Mouse (Mus musculus) bone marrow macrophage, adult 2 months (primary cell): ENCODE data around the gene Zcchc9. TPM values are rescaled to one million over a fixed set of nuclear protein-coding genes. Genes with fewer than 3 reads are reported as not detected.

Source experiments
- H3K27ac ChIP-seq: 2 replicates; pipeline ENCODE4 v1.5.1; 2012; ENCODE audit warnings: low read depth, low read length; ENCODE audit not compliant: insufficient read depth
- H3K4me1 ChIP-seq: 2 replicates; pipeline ENCODE4 v1.6.1; 2012; ENCODE audit warnings: low read length; ENCODE audit not compliant: control insufficient read depth, insufficient read depth
- H3K4me3 ChIP-seq: 2 replicates; pipeline ENCODE4 v1.5.1; 2012; ENCODE audit warnings: mild to moderate bottlenecking, low read length, moderate library complexity; ENCODE audit not compliant: insufficient read depth
- CTCF ChIP-seq: IDR thresholded peaks from 2 replicates; pipeline ENCODE4 v1.5.1; 2012; ENCODE audit warnings: low read depth, mild to moderate bottlenecking, low read length, moderate library complexity
- POLR2A ChIP-seq: IDR thresholded peaks from 2 replicates; pipeline ENCODE4 v1.6.1; 2012; ENCODE audit warnings: mild to moderate bottlenecking, low read depth, low read length, borderline replicate concordance
- polyA plus RNA-seq: library from polyadenylated mRNA; stranded (reverse); fragments of >200 nt; gene quantifications from 2 replicates; pipeline ENCODE4 v1.2.4, GENCODE M21; 2012; ENCODE audit not compliant: missing spikeins, insufficient read depth, insufficient read length

The Zcchc9 gene
- polyA plus RNA-seq, 1 experiment: 27.1 TPM

DNA sequence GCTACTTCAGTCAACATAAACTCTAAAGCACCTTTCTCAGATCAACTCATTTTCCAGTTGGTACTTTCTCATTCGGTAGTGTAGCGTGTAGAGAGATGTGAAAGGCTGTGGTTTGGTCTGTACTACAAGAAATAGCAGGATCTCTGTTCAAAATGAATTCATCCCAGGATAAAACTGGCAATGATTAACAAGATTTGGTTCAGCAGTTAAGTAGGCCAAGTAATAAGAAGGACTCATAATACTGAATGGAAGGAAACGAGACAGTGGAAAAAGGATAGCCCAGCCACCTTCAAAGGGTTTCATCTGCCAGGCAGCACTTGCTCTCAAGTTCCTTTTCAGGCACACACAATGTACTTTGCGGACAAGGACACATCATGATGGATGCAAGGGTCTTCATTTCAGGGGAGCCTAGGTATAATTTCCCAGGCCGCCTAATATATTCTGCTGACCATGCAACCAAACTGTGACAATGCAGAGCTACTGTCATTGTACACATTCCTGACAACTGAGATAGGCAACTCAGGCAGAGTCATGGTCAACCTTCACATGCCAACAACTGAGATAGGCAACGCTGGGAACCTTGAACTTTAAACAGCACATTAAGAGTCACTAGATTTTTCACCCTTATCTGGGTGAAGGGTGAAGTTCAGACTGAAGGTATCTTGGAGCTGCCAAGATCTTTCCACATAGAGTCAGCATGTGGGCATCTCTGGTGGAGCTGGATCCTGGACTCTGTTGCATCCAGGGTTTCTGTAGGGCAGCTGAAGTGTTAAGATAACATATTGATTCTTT lies 45.7 kb downstream of the Zcchc9 start:
- Histone ChIP-seq H3K4me1 (no peaks in the 10 kb centered on the region), H3K4me3 (no peak overlapping the region), H3K27ac (no peak overlapping the region)
- TF ChIP-seq POLR2A: no peak
- TF ChIP-seq CTCF: no peak

DNA sequence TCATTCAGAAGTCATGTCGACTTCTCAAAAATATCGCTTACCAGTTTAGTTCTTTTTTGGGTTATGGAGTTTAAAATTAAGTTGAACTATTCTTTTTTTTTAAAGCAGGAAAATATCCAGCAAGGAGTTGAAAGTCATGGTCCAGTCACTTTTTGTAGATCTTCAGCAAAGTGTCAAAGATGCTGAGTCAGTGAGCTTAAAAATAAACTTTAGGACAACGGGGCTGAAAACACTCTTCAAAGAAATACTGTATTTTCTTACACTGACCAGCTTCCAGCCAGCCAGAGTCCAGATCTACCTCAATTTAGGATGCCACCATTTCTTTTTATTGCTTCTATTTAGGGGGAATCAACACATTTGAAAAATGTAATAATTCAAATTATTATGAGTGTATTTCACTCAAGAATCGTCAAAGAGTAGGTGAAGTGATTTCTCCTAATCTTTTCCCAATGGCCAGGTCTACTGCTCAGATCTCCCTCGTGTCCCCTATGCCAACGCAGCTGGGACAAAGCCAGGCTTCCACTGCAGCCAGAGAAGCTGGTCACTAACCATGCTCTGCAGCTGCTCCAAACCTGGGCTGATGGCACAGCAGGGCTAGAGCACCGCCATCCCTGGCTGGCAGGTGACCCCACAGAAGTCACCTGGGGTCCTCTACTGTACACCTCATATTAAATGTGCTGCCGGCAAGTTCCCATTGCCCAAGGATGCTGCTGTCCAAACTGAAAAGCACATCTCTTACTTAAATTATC lies 47.0 kb downstream of the Zcchc9 start:
- TF ChIP-seq POLR2A (no peak), CTCF (no peak)
- no peak overlapping the region for H3K4me3 ChIP-seq
- peaks cover 2% of the 10 kb centered on the region; the same call in 1 of the 2 replicates for H3K4me1 ChIP-seq
- no peak overlapping the region for H3K27ac ChIP-seq

DNA sequence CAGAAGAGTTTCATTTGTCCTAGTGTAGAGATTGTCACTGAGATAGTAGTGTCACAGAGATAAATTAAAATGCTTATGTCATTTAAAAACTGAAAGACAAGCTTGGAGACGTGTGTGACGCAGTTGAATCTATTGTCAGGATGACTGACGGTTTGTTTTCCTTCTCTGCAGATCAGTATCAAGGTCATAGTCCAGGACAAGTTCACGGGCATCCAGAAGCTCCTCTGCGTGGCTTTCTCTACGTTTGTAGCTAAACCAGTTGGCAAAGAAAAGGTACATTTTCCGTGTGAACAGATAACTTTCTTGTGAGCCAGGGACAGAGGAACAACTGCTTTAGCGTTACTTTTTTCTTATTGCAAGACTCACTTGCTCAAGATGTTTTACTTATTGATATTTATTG lies 47.7 kb downstream of the Zcchc9 start:
- Histone ChIP-seq H3K27ac (no peak overlapping the region), H3K4me1 (peaks cover 2% of the 10 kb centered on the region; the same call in 1 of the 2 replicates), H3K4me3 (no peak overlapping the region)
- no peak for TF ChIP-seq POLR2A
- TF ChIP-seq CTCF: no peak

DNA sequence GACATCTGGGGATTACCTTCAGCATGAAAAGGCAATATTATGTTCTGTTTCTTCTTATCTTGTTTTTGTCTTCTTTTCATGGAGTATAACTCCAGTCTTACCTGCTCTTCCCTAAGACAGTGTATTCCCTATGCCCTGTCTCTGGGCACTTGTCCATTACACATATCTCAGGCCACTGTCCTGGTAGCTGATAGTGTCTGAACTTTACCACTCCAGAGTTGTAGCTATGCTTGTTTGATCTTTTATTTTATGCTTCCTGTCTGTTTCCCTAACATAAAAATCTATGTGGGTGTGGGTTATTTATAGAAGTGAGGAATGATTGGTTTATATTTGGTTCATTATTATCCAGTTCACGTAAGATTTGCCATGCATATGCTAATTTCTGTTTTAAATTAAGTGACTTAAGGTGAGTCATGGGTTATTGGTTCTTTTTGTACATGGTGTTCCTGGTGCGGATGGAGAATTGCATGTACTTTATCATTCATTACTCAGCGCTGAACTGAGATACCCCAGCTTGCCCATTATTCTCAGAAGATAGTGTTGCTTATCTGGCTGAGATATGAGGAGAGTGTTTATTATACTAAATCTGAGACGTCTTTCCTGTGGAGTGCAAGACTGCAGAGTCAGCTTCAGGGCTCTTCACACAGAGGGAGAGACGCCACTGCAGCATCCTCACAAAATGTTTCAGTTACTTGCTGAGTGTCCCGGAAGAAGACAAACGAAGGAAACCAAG lies 49.0 kb downstream of the Zcchc9 start:
- TF ChIP-seq POLR2A (no peak), CTCF (no peak)
- H3K27ac ChIP-seq: no peak overlapping the region
- peaks cover 2% of the 10 kb centered on the region; the same call in 1 of the 2 replicates for H3K4me1 ChIP-seq
- H3K4me3 ChIP-seq: no peak overlapping the region

DNA sequence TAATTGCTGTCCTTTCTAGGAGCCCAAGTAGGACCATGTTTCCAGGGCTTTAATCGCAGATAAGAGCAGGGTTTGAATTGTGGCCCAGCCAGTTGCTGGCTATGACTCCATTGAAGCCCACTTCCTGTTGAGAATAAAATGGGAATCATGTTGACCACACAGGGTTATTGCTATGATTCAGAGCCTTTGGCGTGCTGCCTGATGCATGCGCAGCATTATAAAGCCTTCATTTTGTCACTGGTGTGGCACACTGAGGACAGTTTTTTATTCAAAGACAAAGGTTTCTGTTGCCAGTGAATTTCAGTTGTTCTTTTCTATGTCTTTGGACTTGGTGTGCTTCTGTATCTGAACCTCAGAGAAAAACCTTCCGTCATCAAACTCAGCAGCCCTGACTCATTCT lies 51.3 kb downstream of the Zcchc9 start:
- Histone ChIP-seq H3K27ac (no peak overlapping the region), H3K4me3 (no peak overlapping the region), H3K4me1 (peaks cover 2% of the 10 kb centered on the region; the same call in 1 of the 2 replicates)
- TF ChIP-seq CTCF (no peak), POLR2A (no peak)

DNA sequence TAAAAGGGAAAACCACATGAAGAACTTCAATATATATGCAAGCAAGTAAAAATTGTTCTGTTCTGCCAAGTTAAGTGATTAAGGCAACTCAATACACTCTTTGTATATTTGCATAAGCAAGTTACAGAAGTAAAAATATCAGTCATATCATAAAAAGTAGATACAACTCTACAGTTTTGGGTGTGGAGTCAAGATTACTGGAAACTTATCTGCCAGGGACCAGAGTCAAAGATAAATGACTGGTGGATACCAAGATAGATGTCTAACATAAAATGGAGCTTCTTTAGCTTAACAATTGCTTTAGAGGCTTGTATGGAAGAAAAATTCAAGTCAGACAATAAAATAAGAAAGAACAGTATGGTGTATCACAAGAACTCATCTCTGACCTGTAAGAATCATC lies 52.7 kb downstream of the Zcchc9 start:
- Histone ChIP-seq H3K27ac (no peak overlapping the region), H3K4me1 (peaks cover 2% of the 10 kb centered on the region; the same call in 1 of the 2 replicates), H3K4me3 (no peak overlapping the region)
- no peak for TF ChIP-seq CTCF
- TF ChIP-seq POLR2A: no peak

DNA sequence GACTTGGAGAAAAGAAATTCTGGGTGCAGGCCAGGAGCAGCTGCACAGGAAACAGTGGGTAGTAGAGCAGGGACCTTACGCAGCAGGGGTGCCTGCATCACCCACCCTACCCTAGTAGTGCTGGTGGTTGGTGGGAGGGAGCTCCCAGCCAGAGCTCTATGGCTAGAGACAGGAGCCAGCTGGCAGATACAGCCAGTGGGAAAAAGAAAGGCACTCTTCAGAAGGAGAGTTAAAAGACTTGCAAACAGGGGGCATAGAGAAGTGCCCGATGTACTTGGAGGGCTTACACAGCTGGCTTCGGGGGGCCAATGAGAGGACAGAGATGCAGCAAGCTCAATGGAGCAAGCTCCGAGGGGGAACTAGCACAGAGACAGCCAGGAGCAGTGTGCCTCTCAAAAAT lies 53.8 kb downstream of the Zcchc9 start:
- no peak overlapping the region for H3K4me3 ChIP-seq
- peaks cover 2% of the 10 kb centered on the region; the same call in 1 of the 2 replicates for H3K4me1 ChIP-seq
- no peak overlapping the region for H3K27ac ChIP-seq
- TF ChIP-seq POLR2A: no peak
- no peak for TF ChIP-seq CTCF

DNA sequence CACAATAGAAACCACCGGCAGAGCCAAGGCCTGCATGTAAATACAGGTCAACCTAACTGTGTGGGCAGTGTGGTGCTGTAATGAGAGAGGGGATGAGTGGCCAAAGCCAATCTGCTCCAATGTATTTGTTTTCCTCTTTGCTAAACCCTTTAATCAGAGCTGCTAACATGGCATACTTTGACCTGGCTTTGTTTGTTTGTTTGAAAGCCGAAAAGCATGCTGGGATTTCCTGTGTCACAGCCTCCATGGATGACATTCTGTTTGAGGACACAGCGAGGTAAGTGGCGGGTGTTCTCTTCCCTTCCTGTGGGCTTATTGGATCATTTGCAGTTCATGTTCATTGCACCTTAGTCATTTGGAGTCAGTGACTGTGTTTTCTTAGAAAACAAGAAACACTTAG lies 57.5 kb downstream of the Zcchc9 start:
- Histone ChIP-seq H3K4me3 (no peak overlapping the region), H3K4me1 (no peaks in the 10 kb centered on the region)
- TF ChIP-seq POLR2A: no peak
- TF ChIP-seq CTCF: no peak

DNA sequence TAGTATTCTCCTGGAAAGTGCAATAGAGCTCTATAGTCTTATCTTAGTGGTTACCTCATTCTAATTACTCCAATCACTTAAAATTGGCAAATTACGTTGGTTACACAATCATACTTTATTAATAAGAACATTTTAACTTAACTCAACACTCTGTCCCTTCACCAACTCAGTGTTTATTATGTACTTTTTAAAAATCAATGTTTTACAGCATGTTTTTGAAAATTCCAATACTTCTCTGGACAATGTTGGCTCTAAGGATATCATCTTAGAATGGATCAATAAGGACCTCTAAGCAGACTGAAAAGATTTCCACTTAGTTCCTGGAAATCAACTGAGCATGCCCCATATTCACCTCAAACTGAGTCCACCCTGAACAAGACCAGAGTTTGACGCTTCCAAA lies 59.1 kb downstream of the Zcchc9 start:
- Histone ChIP-seq H3K27ac (no peak overlapping the region), H3K4me3 (no peak overlapping the region), H3K4me1 (no peaks in the 10 kb centered on the region)
- TF ChIP-seq CTCF (no peak), POLR2A (no peak)

More for the DNA sequence above, 57.5 kb downstream of the Zcchc9 start:
- H3K27ac ChIP-seq: no peak overlapping the region

Other genes starting within 250 kb of the Zcchc9 start
- not detected in 2 replicates for gene Acot12, start 66.2 kb downstream of the Zcchc9 start, polyA plus RNA-seq
- not detected in 2 replicates for gene Ckmt2, start 69.2 kb upstream of the Zcchc9 start, polyA plus RNA-seq